Mouse (Mus musculus) adrenal gland, postnatal 10 days (tissue): Measurements from ENCODE around the gene Bbs9. TPM values are rescaled to one million over a fixed set of nuclear protein-coding genes. Genes with fewer than 3 reads are reported as not detected.
A peak's percentile ranks its signal among the peaks of the same experiment; 100 is the strongest.

Source experiments
- DNase-seq: peaks from one replicate; pipeline ENCODE4 v3.0.0; 2021; ENCODE audit warnings: mixed read lengths
- total RNA-seq, 2 experiments: library from RNA; stranded (reverse); gene quantifications; 2 replicates each; pipeline ENCODE4 v1.2.3; 2021

Gene Bbs9
- total RNA-seq, 2 experiments from 2014 or later, result 12.0 to 16.4 TPM

DNA sequence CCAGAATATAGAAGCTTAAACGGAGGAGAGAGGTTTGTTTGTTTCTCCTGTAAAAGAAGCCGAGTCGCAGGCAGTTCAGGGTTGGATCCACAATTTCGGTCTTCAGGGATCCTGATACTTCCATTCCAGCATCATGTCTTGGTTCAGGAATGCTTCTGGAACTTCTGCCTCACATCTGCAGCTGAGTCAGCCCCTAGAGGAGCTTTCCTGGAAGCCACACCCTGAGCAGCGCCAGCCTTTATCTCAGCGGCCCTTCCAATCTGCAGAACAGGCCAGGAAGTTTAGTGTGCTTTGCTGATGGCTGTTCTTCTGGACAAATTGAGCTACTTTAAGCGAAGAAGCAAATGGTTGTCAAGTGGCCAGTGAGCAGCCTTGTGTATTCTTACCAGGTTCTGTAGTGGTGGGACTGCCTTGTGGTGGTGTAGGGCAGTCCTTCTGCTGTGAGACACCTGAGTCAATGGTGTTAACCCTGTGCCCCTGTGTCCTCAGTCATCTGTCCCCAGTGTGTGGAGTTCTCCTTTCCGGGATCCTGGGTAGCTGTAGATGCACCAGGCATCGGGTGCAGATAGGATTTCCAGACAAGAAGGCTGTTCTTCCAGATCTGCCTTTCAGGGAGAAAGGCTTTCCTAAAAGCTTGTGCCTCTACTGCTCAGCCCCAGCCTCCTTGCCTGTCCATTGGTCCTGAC lies 157.4 kb downstream of the Bbs9 start:
- DNase-seq, result no peak

DNA sequence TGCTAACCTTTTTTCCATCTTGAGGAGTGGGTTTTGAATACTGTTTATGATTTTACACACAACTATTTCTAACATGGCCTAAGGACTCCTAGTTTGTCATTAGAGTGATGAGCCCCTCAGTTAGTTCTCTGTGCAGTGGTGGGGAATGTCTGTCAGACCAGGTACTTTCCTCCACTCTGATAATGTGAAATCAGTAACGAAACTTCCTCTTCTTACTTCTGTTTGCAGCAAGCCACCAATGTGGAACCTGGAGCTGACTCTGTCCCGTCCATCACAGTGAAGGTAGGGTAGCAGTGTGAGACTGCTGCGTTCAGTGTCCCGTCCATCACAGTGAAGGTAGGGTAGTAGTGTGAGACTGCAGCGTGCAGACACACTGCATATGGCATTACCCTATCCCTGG lies 163.0 kb downstream of the Bbs9 start:
- DNase-seq, result no peak

DNA sequence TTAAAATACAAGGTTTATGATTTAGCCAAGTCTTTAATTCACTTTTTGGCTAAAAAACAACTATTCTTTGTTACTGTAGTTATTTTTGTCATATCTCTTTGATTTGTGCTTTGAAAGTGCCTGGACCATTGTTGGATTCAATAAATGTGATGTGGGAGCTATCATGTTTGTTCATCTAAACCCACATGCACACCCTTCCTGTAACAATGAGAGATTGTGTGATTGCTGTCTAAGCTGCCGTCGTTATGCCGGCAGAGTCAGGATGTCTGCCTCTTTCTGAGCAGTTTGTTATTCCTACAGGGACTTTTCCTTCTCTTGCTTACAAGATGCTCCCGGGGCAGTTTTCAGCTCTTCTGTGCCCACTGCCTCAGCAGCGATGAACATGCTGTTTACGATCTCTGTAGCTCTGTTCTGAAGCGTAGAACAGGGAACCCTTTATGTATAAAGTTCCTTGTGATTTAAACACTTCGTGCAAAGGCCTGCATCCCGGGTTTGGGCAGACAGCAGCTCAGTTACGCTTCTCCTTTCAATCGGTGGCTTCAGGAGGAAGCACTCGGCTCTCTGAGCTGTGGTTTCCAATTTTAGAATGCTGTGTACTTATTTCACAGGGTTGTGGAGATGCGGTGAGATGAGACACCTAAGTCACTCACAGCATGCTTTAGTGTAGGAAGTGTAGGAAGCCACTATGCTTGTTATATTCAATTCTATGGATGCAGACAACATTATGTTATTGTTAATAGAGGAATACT lies 165.3 kb downstream of the Bbs9 start:
- DNase-seq, result no peak

DNA sequence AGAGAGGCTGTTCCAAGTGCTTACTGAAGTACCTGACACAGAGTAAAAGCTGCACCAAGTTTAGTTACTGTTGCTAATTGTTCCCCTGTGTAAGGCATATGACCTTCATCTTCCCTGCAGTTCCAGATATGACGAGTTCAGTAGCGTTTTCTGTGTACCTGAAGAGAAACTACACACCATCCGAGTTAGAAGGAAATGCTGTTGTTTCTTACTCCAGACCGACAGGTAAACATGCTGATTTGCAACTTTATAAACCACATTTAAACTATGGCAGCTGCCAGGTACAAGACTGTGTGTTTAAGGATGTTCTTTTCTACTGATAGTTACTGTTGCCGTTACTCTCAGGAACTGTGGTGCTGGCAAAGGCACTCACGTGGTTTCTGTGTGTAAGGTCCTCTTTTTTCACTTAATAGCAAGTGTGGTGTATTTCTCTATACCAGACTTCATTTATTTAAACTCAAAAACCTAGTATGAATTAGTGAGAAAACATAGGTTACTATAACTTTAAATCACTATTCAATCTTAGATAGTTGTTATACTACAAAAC lies 170.4 kb downstream of the Bbs9 start:
- no peak for DNase-seq

DNA sequence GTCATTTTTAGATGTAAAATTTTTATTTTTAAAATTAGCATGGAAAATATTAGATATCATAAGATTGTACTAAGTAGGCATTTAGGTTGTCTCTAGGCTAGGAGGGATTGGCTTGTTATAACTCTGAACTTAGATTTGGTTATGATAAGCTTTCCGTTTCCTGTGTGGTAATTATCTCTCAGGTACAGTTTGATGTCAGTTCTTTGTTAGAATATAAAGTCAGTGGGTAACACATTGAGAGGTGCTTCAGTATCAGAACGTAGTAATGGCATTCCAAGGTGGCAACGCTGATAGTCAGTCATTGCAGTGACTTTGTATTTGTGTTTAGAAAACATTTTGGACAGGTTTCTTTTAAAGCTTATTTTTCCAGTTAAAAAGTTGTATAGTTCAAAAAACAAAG lies 170.9 kb downstream of the Bbs9 start:
- no peak for DNase-seq

DNA sequence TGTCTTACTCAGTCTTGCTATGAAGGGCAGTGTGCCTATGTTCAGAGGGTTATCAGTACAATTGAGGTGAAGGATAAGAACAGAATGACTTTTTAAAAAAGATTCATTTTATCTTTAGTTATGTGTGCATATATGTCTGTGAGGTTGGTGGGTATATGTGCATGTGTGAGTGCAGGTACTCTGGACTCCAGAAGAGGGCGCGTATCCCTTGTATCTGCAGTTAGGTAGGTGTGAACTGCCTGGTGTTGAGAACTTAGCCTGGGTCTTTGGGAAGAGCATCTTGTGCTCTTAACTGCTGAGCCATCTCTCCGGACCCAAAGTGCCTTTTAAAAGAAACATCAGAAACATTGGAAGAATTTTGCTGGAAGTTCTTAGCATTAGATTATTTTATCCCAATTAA lies 172.6 kb downstream of the Bbs9 start:
- DNase-seq, result no peak

DNA sequence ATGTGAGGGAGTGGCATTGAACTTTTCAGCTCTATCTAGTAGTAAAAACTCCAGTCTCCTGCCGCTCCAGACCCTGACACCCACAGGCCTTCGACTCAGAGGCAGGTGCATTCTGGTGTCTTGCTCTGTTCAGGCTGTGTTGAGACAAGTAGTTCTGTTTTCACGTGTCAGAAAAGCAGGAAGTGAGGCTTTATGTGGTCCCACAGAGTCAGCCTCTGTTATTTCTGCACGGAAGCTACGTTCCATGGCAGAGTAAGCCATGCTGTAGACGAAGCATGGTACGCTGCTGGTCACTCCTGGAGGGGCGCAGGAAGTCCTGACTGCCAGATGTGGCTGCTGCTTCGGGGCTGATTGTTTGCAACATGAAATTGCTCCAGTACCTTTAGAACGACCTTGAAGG lies 174.1 kb downstream of the Bbs9 start:
- no peak for DNase-seq

DNA sequence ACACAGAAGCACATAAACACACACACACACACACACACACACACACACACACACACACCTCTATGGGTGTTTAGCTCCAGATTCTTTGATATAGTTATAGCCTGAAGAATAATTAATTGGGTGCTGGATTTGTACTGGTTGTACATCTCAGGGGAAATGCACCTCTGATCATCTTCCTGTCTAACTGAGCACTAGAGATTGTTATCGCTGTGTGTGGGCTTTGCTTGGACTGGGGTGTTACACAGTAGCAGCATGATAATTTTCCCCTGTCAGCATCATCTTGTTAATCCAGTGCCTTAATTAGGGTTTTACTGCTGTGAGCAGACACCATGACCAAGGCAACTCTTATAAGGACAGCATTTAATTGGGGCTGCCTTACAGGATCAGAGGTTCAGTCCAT lies 175.3 kb downstream of the Bbs9 start:
- DNase-seq, result no peak

DNA sequence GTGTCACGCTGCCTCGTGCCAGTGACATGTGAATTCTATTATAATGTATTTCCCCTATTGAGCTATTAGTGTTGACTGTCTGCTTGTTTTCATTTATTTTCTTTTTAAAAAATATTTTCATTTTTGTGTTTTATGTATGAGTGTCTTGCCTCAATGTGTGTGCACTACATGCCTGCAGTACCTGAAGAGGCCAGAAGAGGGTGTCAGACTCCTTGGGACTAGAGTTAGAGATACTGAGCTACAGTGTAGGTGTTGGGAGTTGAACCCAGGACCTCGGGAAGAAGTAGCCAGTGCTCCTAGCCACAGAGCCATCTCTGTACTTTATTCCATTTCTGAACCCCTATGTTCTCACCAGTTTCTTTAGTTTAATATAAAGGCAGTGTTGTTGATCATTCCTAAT lies 176.1 kb downstream of the Bbs9 start:
- DNase-seq, result no peak

DNA sequence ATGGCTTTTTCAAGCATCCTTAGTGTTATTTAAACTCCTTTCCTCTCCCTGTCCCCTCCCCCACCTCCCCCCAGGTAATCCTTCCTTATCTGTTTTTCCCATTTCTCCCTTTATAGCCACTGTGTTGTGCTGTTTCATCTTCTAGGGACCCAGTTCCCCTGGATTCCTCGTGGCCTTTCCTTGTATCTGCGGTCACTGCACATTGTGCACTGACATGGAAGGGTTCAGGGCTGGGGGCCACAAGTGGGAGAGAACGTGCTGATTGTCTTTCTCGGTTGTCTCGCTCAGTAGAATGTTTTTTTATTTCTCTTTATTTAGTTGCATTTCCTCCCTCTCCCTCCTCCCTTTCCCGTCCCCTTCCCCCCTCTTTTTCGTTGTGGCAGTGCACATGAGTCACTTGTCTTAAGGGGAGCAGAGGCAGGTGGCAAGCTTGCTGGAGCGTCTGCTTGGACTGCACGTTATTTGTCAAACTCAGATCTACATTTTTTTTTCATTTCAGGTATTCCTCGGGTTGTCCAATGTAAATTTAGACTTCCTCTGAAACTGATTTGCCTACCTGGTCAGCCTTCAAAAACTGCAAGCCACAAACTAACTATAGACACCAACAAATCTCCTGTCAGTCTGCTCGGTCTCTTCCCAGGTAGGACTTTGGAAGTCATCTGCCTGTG lies 179.3 kb downstream of the Bbs9 start:
- no peak for DNase-seq

DNA sequence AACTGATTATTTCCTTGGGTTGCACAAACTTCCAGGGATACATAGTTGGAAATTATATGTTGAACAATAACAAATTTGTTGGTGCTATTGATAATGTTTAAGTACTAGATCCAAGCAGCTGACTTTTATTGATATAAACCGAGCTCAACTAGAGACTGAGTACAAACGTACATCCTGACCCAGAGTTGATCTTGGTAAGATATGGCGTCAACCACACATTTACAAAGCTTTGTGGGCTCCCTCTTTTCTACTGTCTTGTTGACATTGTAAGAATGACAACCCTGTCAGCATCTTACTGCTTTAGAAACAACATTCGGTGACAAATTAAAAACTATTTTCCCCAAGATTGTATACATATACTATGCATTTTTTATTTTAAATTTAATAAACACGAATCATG lies 181.7 kb downstream of the Bbs9 start:
- DNase-seq, result no peak

DNA sequence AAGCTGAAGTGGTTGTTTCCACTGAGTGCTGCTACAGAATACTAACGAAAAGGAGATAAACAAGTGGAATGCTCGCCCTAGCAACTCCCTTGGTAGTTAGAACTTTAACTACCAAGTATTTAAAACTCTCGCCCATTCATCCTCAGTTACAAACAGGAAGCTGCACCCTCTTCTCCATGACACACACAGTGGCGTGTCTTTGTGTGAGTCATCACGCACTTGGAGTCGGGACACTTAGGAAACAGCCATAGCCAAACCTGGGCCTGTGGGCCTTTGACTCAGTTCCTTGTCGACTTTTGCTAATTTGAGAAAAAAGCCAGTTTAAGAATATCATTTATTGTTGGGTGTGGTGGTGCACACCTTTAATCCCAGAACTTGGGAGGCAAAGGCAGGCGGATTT lies 189.6 kb downstream of the Bbs9 start:
- DNase-seq, result no peak

DNA sequence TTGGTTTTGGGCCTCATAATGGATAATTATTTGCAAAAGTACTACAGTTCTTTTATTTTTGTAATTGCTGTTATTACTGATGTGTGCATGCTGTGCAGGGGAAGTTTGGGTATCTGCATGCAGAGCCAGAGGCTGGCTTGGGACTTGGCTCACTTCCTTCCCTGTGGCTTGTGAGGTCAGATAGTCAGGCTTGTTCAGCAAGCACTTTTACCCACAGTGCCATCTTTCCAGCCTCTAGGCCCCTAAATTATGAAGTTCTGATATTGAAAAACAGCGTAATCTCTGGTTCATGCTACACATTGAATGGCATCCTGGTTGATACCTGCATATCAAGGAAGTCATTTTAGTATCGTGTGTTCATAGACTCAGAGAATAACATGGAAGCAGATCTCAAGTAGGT lies 197.4 kb downstream of the Bbs9 start:
- no peak for DNase-seq

DNA sequence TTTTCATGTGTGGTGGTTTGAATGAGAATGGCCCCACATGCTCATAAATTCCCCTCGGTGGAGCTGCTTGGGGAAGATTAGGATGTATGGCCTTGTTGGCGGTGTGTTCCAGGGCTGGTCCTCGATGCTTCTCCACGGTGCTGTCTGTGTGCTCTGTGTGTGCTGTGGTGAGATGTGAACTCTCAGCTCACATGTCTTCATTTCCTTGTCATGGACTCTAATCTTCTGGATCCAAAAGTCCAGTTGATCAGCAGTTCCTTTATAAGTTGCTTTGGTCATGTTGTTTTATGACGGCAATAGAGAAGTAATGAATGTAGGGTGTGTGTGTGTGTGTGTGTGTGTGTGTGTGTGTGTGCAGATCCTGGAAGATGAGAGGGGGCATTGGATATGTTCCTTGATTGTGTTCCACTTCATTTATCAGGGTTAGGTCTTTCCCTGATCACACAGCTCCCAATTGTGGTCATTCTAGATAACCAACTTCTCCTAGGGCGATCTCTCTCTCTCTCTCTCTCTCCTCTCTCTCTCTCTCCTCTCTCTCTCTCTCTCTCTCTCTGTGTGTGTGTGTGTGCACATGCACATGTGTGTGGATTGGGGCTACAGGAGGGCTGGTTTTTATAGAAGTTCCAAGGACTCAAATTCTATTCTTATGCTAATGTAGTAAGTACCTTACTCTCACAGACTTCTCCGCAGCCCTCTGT lies 201.8 kb downstream of the Bbs9 start:
- DNase-seq, result no peak

DNA sequence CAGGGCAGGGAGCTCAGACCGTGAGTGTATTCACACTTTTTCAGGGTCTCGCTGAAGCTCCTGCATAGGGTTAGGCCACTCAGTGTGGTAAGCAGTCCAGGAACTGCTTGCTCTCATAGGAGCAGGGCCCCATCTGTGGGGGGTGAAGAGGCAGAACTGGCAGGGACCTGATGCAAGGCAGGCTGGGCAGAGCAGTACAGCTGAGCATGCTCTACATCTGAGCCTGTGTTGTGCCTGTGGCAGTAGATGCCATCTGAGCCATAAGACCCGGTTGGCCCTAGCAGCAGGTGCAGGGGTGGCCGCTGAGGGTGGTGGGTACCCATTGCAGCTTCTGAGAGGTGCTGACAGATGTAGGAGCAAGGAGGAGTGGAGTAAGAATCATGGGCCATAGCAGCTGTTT lies 202.5 kb downstream of the Bbs9 start:
- DNase-seq, result no peak

DNA sequence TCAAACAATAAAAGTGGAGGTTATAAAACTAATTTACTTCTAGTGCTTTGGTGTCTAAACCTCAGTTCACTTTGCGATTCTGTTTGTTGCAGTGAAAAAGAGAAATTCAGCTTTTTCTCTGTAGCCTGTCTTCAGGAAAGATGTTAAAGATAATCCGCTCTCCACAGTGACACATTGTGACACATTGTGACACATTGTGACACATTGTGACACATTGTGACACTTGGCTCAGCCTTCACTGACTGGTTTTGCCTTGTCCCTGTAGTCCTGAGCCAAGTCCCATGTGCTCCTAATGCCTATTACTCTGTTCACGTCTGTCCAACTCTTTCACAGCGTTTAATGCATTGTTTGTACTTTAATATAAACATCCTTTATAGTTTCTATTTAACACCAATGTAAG lies 203.0 kb downstream of the Bbs9 start:
- no peak for DNase-seq

DNA sequence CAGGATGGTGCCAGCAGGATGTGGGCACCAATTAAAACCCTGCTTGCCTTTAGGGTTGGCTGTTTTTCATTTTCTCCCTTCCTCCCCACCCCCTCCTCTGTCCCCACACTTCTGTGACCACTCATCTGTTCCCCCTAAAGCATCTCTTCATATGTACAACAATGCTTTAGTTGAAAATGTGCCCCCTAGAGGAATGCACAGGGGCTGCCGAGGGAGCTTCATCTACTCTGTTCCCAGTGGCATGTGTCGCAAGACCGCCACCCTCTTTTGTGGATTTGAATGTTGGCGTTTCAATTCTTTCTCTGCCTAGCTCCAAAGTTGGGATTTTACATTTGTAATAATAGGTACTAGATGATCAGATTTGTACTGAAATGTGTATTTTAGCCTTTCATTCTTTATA lies 204.0 kb downstream of the Bbs9 start:
- no peak for DNase-seq

DNA sequence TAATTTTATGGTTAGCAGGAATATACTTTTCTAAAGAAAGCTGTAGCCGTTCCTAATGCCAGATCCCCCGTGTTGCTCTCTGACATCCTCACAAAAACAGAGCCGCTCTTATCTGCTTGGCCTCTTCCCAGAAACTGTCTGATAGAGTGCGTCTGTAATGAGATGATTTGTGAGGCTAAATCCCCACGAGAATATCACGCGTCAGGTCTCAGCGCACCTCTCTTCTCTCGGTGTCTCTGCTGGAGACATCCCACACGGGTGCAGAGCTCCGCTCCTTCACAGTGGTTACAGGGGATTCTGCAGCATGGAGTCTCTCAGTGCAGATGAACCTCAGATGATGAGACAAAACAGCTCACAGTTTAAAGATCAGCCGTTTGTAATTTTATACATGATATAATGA lies 204.5 kb downstream of the Bbs9 start:
- no peak for DNase-seq

DNA sequence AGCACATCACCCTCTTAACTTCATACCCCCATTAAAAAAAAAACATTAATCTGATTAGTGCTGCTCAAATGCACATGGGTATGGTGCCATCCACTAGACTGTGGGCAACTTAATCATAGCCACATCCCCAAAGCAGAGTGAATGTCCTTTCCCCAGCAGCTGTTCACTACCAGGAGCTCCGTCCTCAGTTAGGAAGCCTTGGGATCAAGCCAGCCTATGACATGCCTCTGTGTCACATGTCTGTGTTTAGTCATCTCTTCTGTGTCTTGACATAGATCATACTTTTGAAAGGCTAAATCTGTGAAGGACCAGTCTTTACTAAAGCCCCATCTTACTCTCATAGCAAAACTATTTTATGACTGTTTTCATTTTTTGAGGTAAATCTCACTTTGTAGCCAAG lies 205.0 kb downstream of the Bbs9 start:
- DNase-seq, result peak; percentile 72

DNA sequence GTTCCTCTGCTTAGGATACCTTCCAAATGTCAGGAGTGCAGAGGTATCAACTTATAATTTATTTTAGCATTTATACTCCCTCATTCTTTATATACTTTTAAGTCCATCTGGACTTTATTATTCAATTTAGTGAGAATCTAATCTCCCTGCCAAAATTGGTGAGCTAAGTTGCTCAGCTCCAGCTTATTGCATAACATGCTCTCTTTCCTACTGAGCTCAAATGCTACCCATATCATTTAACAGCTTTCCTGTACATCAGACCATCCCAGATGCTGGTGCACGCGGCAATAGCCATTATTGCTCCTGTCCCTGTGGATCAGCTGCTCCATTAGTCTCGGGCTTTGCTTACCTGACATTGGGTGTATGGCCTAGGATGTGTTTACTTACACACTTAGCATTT lies 208.3 kb downstream of the Bbs9 start:
- DNase-seq, result no peak

DNA sequence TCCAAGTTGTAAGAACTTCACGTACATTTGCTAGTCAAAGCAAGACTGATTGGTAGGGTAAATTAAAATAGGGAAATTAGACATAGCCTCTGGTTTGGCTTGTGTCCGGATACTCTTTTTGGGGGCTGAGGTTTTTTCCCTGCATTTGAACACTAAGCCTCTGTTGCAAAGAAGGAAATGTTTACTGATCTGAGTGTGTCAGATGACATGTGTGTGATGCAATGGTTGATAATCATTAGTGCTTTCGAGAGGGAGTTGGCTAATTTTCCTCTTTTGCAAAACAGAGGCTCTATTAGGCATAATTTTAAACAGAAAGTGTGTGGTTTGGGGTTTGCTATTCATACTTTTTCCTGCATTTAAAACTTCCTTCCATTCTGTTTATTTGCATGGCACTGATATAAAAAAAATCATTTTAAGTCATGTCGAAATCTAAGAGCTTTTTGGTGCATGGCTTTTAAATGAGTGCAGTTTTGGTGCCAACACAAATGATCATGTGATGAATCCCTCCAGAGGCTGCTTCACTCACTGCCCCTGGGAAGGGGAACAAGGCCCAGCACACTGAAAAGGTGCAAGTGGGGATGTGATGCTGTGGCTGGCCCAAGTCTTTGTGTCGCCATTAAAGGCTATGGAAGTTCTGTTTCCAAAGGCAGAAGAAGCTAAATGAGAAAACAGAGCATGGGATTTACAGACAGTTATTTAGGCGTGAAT lies 211.4 kb downstream of the Bbs9 start:
- DNase-seq, result no peak

DNA sequence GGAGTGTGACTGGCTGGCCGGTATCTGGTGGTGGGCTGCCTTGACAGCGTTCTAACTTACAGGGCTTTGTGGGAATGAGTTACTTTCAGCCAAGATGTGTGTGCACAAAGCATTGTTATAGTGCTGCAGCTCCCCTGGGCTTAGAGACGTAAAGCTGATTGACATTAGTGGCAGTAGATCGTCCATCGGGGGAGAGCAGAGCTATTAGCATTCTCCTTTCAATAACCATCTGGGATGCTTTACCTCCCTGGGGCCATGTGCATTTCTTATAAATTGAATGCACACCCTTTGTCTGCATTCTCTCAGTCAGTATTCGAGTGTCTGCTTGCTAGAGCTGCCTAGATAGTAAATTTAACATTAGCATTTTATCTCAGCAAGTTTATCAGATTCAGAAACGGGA lies 214.7 kb downstream of the Bbs9 start:
- no peak for DNase-seq
